Mouse (Mus musculus): ENCODE measurements around the gene Hs2st1.
"Not testable (repeated sequence)": the region's sequence is repeated elsewhere in the genome, so short reads cannot be mapped to it uniquely, and the experiment has no call there.

The Hs2st1 gene

DNA sequence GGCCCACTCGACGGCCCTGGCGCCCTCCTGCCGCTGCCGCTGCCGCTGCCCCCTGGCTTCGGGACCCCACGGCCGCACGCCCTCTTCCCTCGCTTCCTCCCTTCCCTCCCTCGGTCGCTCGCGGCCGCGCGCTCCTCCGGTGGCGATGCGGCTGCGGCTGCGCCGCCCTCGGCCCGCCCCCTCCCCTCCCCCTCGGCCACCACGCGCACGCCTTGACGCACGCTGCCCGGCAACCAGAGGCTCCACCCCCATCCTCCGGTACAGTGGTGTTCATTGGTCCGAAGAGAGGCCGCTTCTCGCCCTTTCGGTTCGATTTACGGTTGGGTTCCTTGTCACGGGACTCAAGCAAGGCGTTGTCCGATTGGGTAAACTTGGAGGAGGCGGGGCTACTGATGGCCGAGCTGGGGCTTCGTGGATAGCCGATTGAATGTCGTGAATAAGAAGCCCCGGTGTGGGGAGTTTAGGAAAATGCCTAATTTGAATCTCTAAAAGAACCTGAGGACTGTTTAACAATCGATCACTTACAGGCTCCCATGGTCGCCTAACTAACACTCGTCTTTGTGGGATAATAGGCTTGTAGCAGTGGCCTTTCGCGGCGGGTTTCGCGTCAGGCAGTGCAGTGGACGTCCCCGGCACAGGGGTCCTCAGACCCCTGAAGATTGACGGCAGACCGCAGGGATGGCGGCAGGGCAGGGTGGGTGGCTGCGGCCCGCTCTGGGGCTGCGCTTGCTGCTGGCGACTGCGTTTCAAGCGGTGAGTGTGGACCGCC is at the start of gene Hs2st1, which contains the start of gene Selenof:
Gene Hs2st1 (minus strand): TSS at position 135 of the 769 bp plus-strand sequence.
Gene Selenof (plus strand): TSS at position 258 of the 769 bp plus-strand sequence.
- peak; percentile 95 for DNase-seq (ENCODE audit: extremely low spot score, low spot score)

DNA sequence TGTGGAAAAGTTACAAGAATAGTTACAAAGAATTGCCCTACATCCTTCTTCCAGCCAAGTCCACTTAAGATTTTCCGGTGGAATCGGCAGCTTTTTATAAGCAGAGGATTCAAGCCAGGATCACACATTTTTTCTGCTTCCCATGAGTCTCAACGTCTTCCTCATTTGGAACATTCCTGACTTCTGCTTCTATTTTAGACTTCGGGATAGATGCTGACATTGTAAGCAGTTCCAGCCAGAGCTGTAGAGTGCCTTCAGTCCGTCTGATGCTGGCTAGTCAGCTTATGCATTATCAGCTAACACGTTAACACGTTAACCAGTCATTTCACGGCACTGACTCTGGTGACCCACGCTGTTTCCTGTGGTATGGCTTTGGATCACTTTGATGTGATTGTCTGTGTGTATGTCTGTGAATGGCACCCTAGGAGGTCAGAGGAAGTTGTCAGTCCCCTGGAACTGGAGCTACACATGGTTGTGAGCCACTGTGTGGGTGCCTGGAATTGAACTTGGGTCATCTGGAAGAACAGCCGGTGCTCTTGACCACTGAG is 47.7 kb upstream of the Hs2st1 start:
- DNase-seq (ENCODE audit: extremely low spot score, low spot score) = no peak

- peak; percentile 85 for DNase-seq (ENCODE audit: extremely low spot score, low spot score)
These were observed 46.9 kb upstream of the Hs2st1 start for GRCm38 (mm10) chr3:144616654-144617425.

DNA sequence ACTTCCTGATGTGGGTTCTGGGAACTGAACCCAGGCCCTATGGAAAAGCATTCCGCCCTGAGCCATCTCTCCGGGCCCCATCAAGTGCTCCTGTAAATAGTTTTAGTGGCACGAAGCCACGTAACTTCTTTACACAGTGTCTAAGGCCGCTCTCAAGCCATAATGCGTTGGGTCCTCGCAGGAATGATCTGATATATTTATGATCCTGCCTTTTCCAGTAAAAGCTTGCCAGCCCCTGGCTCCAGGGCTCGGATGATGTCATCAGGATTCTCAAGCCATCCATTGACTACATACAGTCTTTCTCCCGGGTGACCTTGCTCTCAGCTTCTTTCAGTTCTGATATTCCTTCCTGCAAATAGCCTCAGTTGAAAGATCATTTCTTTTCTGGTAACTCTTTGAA is 45.5 kb upstream of the Hs2st1 start:
- DNase-seq (ENCODE audit: extremely low spot score, low spot score) = no peak

DNA sequence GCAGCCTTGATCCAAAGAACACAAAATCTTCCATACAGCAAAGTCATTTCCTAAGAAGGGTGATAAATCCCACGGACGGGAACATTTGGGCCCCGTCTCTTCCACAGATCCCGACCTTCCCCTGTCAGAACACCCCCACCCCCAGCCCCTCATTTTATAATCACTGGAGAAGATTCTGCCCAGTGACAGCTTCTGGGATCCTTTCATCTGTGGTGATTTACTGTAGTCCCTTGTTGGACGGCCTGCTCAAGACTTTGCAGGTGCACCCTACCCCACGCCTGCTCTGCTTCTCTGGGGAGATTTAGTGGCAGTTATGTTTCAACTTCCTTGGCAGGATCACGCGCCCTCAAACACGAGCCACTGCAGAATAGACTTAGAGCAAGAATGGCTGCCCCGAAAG is 44.7 kb upstream of the Hs2st1 start:
- no peak for DNase-seq (ENCODE audit: extremely low spot score, low spot score)

- DNase-seq (ENCODE audit: extremely low spot score, low spot score) = no peak
These were observed 44.3 kb upstream of the Hs2st1 start for GRCm38 (mm10) chr3:144614277-144614676.

- no peak for DNase-seq (ENCODE audit: extremely low spot score, low spot score)
These were observed 42.4 kb upstream of the Hs2st1 start for GRCm38 (mm10) chr3:144612382-144612781.

DNA sequence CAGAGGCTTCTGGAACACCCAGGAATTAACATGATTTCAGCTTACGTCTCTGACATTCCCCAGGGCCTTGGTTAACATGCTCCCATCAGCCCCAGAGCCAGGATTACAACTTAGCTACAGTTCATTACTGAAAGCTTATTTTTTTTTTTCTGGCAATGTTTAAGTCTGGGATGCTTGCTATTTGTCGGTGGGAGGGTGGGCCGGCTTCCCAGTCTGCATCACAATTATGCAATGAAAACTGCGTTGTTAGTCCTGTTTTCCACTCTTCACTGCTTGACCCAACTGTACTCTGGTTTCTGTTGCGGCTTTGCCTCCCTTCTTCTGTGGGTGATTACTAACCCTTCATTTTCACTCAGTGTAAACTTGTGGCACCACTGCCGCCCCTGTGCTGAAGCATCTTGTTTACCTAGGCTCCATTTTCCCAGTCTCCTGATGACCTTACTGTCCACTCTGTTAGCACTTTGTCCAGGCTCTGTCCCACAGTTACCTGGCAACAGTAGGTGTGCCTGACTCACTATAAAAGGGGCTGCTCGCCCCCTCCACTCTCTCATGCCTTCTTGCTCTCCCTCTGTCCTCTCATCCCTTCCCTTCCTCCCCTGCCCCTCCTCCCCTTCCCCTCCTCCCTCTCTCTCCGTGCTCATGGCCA is 41.8 kb upstream of the Hs2st1 start:
- no peak for DNase-seq (ENCODE audit: extremely low spot score, low spot score)

DNA sequence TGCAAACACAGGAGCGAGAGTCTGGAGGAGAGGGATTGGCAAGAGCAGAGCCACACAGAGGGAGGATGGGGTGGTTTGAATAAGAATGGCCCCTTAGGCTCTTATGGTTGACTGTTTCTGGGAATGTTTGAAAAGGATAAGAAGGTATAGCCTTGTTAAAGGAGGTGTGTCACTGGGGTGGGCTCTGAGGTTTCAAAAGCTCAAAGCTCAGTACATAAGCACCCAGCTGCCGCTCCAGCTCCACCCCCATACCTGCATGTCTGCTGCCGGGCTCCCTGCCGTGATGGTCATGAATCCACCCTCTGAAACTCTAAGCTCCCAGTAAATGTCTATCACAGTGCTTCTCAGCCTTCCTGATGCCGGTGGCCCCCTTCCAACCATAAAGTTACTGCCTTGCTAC is 40.8 kb upstream of the Hs2st1 start:
- no peak for DNase-seq (ENCODE audit: extremely low spot score, low spot score)

- DNase-seq (ENCODE audit: extremely low spot score, low spot score) = no peak
These were observed 38.1 kb upstream of the Hs2st1 start for GRCm38 (mm10) chr3:144608090-144608489.

DNA sequence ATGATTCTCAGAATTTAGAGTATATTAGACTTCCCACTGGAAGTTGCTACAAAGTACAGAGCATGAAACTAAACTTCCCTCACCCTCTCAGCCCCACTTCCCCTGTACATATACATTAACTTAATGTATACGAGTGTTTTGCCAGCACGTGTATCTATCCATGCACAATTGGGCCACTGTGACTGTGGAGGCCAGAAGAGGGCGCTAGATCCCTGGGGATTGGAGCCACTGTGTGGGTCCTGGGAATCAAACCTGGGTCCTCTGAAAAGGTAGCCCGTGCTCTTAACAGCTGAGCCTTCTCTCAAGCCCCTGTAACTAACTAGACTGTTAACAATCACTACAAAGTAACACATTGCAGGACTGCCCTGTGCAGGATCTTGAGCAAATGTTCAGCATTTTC is 36.5 kb upstream of the Hs2st1 start:
- DNase-seq (ENCODE audit: extremely low spot score, low spot score) = no peak

DNA sequence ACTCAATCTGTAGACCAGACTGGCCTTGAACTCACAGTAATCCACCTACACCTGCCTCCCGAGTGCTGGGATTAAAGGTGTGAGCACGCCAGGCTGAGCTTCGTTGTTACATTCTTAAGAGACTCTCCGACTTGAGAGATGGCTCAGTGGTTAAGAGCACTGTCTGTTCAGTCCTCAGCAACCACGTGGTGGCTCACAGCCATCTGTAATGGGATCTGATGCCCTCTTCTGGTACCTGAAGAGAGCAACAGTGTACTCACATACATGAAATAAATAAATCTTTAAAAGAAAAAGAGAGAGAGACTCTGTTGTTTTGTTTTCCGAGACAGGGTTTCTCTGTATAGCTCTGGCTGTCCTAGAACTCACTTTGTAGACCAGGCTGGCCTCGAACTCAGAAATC is 35.8 kb upstream of the Hs2st1 start:
- DNase-seq (ENCODE audit: extremely low spot score, low spot score) = not testable (repeated sequence)

GRCm38 (mm10) chr3:144604205-144604604 is 34.2 kb upstream of the Hs2st1 start:
- no peak for DNase-seq (ENCODE audit: extremely low spot score, low spot score)

DNA sequence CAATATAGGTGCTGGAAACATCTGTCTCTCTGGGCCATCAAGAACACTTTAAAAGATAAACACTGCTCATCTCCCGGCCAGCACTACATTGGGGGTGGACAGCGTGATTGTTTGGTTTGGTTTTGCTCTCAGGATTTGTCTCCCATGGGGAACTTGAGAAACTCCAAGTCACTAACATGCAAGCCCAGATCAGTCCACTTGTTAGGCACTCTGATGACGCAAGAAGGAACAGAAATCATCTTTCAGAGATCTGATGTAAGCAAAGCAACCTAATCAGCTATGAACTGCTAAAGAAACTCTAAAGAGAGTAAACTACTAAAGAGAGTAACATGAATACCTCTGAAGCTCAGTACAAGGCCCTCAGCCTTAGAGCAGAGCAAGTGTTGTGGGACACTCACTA is 33.6 kb upstream of the Hs2st1 start:
- DNase-seq (ENCODE audit: extremely low spot score, low spot score) = no peak

GRCm38 (mm10) chr3:144602819-144603218 is 32.8 kb upstream of the Hs2st1 start:
- no peak for DNase-seq (ENCODE audit: extremely low spot score, low spot score)

GRCm38 (mm10) chr3:144602413-144602812 is 32.4 kb upstream of the Hs2st1 start:
- no peak for DNase-seq (ENCODE audit: extremely low spot score, low spot score)

GRCm38 (mm10) chr3:144597790-144598467 is 27.9 kb upstream of the Hs2st1 start:
- DNase-seq (ENCODE audit: extremely low spot score, low spot score) = no peak

DNA sequence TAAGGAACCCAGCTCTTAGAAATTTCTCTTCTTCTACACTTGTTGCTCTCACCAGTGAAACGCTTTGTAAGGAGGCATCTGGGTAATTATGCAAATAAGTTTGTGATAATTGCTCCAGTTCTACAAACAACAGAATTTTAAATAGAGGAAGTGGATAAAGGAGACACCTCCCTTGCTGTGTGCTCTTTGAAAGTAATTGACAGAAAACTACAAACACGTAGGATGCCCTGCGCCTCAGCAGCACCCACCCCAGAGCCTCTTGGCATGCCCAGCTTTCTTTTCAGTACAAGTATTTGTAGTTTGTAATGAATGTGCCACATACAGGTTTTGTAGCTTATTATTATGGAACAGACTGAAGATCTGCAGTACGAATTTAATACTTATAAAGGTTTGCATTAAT is 27.1 kb upstream of the Hs2st1 start:
- no peak for DNase-seq (ENCODE audit: extremely low spot score, low spot score)

- DNase-seq (ENCODE audit: extremely low spot score, low spot score) = no peak
These were observed 23.2 kb upstream of the Hs2st1 start for GRCm38 (mm10) chr3:144592992-144593785.

DNA sequence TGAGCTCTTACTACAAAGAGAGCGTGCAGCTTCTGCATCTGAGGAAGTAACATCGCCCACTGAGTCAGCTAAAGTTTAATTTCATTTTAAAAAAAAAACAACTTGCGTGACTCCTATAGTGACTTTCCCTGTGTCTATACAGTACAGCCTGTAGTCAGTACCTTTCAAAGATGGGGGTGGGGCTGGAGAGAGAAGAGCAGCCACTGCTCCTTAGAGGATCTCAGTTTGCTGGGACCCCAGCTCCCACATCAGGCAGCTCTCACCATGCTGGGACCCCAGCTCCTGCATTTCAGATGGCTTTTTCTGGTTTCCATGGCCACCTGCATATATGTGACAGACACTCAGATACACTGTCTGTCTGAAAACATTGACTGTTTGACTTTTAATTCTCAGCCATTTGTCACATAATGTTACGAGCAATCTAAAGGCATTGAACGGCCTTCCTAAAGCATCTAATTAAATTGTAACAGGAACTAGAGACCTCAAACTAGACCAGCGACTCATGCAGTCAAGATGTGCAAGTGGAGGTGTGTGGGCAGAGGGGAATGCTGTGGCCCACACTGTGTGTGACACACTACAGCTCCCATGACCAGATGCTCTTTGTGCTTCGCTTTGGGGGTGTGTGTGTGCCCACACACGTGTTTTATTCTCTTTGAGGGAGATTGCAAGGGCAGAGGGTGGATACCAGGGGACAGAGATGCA is 19.4 kb upstream of the Hs2st1 start:
- DNase-seq (ENCODE audit: extremely low spot score, low spot score) = no peak
